Mouse (Mus musculus) liver, embryonic 15.5 days (tissue): ENCODE data around the gene Tmem273. TPM values are rescaled to one million over a fixed set of nuclear protein-coding genes. Genes with fewer than 3 reads are reported as not detected.

Experiments
- ATAC-seq: fragments of 200-750 bp; cut with Nextera tagmentation; 2 replicates; pipeline ENCODE4 v1.8.0; 2017; ENCODE audit warnings: moderate number of reproducible peaks, mild to moderate bottlenecking, moderate library complexity; ENCODE audit not compliant: insufficient read depth
- H3K27ac ChIP-seq: fragments of 300-500 bp; sonication (generic); replicated peaks from 2 replicates; pipeline ENCODE4 v1.5.1; 2015; ENCODE audit warnings: mild to moderate bottlenecking, inconsistent platforms
- H3K27me3 ChIP-seq: fragments of 300-500 bp; sonication (generic); 2 replicates; pipeline ENCODE4 v1.6.1; 2015; ENCODE audit warnings: mild to moderate bottlenecking, inconsistent platforms
- H3K36me3 ChIP-seq: fragments of 300-500 bp; sonication (generic); replicated peaks from 2 replicates; pipeline ENCODE4 v1.6.1; 2015; ENCODE audit warnings: moderate library complexity, mild to moderate bottlenecking, inconsistent platforms
- H3K4me1 ChIP-seq: fragments of 300-500 bp; sonication (generic); replicated peaks from 2 replicates; pipeline ENCODE4 v1.6.1; 2015; ENCODE audit warnings: inconsistent platforms
- H3K4me2 ChIP-seq: fragments of 300-500 bp; sonication (generic); 2 replicates; pipeline ENCODE4 v1.6.1; 2015; ENCODE audit warnings: moderate library complexity, mild to moderate bottlenecking, inconsistent platforms
- H3K4me3 ChIP-seq: fragments of 300-500 bp; sonication (generic); replicated peaks from 2 replicates; pipeline ENCODE4 v1.5.1; 2015; ENCODE audit warnings: mild to moderate bottlenecking, inconsistent platforms
- H3K9ac ChIP-seq: fragments of 300-500 bp; sonication (generic); 2 replicates; pipeline ENCODE4 v1.6.1; 2015; ENCODE audit warnings: moderate library complexity, mild to moderate bottlenecking, inconsistent platforms
- H3K9me3 ChIP-seq: fragments of 300-500 bp; sonication (generic); replicated peaks from 2 replicates; pipeline ENCODE4 v1.6.1; 2016; ENCODE audit warnings: inconsistent platforms
- WGBS: fragments of 180-500 bp; shearing (Covaris S2); methylation state at CpG from one replicate; pipeline ENCODE4 v1.1.7; 2015; ENCODE audit warnings: mixed read lengths; ENCODE audit not compliant: insufficient replicate concordance; 5-methylcytosine and 5-hydroxymethylcytosine counted together
- polyA plus RNA-seq: library from polyadenylated mRNA; unstranded; fragments of >200 nt; fragmentation: Nextera tagmentation; extraction: Ambion mirVana; gene quantifications from 2 replicates; pipeline ENCODE4 v1.2.1, GENCODE M21; 2015

Gene Tmem273
- 1.3 and 1.6 TPM in 2 replicates for polyA plus RNA-seq

DNA sequence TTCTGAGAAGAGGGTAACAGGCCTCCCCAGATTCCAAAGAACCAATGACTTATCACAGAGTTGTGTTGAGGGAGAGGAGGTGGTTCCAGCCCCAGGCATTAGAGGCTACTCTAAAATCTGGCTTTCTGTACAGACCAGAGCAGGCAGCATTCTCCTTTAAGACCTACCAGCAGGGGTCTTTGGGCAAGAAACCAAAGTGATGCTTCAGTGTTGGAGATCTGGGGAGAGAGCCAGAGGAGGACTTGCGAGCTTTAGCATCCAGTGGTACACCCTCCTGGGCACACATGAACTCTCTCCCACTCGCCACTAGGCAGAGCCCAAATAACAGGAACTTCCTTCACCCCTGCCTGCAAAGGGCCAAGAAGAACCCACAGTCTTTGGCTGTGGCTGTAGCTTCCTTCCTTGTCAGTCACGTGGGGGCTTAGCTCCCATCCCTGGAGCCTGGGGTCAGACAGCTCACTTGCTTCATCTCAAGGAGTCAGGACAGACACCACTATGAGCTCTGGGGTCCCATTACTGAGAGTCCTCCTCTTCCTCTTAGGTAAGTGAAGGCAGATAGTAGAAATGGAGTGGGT is at the start of gene Tmem273:
TSS of gene Tmem273 (plus strand) at position 408 of the 575 bp plus-strand sequence.
- no peak within 1 kb of the TSS for H3K4me2 ChIP-seq
- no peaks in the 10 kb centered on the region for H3K9me3 ChIP-seq
- H3K27me3 ChIP-seq, result no peaks in the 10 kb centered on the region
- H3K27ac ChIP-seq, result no peak within 1 kb of the TSS
- no peak within 1 kb of the TSS for H3K9ac ChIP-seq
- 0 out of 2 replicates have a peak, but pooled peaks cover 2% of the 10 kb centered on the region for H3K4me1 ChIP-seq
- 0 out of 2 replicates have a peak, but pooled peaks have one; percentile 34 for ATAC-seq
- WGBS, result 9% methylated on average over 3 of the region's 3 CpGs
- H3K36me3 ChIP-seq, result no peaks in the 10 kb centered on the region
- H3K4me3 ChIP-seq, result no peak within 1 kb of the TSS

DNA sequence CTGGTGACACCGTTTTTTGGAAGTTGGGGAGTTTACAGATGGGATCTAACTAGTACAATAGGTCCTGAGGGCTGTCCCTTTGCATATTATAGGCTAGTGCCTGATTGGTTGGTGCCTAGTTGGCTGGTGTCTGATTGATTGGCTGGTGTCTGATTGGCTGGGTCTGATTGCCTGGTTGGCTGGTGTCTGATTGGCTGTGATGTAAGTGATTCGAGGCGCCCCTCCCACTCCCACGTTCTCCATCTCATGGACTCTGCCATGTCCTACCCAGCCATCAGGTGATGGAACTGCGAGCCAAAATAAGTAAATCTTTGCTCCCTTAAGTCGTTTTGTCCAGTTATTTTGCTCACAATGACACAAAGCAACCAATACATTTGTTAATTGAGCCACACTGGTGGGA is 49.2 kb upstream of the Tmem273 start:
- Histone ChIP-seq H3K9ac (no peak overlapping the region), H3K27me3 (no peaks in the 10 kb centered on the region), H3K27ac (no peak overlapping the region), H3K4me1 (no peaks in the 10 kb centered on the region), H3K36me3 (no peaks in the 10 kb centered on the region), H3K4me2 (no peak overlapping the region), H3K4me3 (no peak overlapping the region), H3K9me3 (no peaks in the 10 kb centered on the region)
- WGBS, result 58% methylated on average over 6 of the region's 6 CpGs
- ATAC-seq, result no peak

DNA sequence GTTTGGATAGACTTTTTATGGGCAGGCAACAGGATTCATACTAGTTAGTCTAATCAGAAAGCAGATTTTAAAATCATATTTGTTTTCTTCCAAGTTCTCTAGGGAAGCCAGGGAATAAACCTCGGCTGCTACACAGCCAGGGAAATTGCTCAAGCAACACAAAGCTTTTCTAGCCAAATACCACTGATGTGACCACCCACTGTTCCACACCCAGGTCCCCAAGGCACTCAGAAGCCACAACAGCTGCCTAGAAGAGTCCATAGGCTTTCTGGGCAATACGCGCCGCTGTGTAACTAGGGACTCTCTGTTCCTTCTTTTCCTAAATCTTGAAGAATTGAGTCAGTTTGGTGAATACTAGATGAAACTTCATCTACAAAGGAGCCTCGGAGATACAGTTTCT is 47.2 kb upstream of the Tmem273 start:
- 70% methylated on average over 5 of the region's 5 CpGs for WGBS
- no peak overlapping the region for H3K4me2 ChIP-seq

DNA sequence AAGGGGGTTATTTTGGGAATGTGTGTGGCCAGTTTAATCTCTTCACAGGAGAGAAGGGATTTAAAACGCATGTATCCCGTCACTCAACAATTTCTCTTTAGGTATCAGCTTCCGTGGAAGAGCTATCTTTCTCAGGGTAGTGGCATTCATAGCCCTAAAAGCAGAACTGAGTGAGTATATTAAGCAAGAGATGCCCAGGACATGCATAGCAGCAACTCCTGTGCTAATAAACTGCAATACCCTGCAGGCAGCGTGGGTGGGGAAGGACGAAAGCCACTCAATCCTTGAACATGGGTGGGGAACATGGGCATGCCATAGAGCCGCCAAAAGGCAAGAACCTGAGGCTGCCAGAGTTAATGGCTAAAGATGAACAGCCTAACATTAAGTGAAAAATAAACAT is 37.2 kb upstream of the Tmem273 start:
- Histone ChIP-seq H3K9me3 (no peaks in the 10 kb centered on the region), H3K27me3 (no peaks in the 10 kb centered on the region), H3K4me2 (no peak overlapping the region), H3K4me3 (no peak overlapping the region), H3K36me3 (no peaks in the 10 kb centered on the region), H3K4me1 (no peaks in the 10 kb centered on the region), H3K9ac (no peak overlapping the region), H3K27ac (no peak overlapping the region)
- WGBS, result 61% methylated on average over 6 of the region's 6 CpGs
- no peak for ATAC-seq

More for the DNA sequence above, 47.2 kb upstream of the Tmem273 start:
- Histone ChIP-seq H3K4me1 (no peaks in the 10 kb centered on the region), H3K9me3 (no peaks in the 10 kb centered on the region), H3K27me3 (no peaks in the 10 kb centered on the region), H3K27ac (no peak overlapping the region), H3K4me3 (no peak overlapping the region), H3K36me3 (no peaks in the 10 kb centered on the region), H3K9ac (no peak overlapping the region)
- ATAC-seq, result no peak

DNA sequence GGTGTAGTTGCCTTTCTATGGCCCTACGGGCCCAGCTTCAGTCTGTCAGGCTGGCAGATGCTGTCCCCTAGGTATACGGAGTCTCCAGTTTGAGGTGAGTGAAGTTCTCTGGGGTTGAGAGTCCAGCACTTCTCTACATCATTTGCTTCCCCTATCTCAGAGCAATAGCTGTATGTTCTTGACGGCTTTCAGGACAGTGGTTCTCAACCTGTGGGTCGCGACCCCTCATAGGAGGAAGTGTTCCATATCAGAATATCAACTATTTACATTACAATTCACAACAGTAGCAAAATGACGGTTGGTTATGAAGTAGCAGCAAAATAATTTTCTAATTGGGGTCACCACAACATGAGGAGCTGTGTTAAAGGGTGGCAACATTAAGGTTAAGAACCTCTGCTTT is 35.0 kb upstream of the Tmem273 start:
- no peak overlapping the region for H3K4me2 ChIP-seq
- ATAC-seq, result no peak
- H3K27me3 ChIP-seq, result no peaks in the 10 kb centered on the region
- H3K4me1 ChIP-seq, result no peaks in the 10 kb centered on the region
- no peaks in the 10 kb centered on the region for H3K9me3 ChIP-seq
- H3K9ac ChIP-seq, result no peak overlapping the region
- 64% methylated on average over 6 of the region's 6 CpGs for WGBS
- no peaks in the 10 kb centered on the region for H3K36me3 ChIP-seq
- no peak overlapping the region for H3K4me3 ChIP-seq
- H3K27ac ChIP-seq, result no peak overlapping the region

DNA sequence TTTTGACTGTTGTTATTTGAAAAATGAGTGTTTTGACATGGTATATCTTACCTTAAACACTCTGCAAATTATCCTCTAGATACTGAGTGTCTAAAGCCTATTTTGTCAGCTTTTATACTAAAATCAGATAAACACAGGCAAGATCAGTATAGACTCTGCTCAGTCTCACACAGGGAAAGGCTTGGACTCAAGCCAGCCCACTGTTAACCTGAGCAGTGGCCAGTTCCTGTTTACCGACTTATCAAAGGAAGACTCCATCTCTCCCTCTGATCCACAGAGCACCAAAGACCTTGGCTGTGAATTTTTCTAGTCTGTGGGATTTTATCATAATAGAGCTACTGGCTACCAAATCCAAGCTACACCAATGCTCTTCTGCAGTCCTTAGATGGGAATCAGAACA is 31.5 kb upstream of the Tmem273 start:
- H3K4me3 ChIP-seq, result no peak overlapping the region
- H3K9ac ChIP-seq, result no peak overlapping the region
- H3K4me2 ChIP-seq, result no peak overlapping the region
- H3K36me3 ChIP-seq, result no peaks in the 10 kb centered on the region
- H3K4me1 ChIP-seq, result no peaks in the 10 kb centered on the region
- ATAC-seq, result no peak
- no peak overlapping the region for H3K27ac ChIP-seq
- 20% methylated on average over 1 of the region's 1 CpGs for whole genome bisulfite sequencing
- H3K27me3 ChIP-seq, result no peaks in the 10 kb centered on the region
- H3K9me3 ChIP-seq, result no peaks in the 10 kb centered on the region

DNA sequence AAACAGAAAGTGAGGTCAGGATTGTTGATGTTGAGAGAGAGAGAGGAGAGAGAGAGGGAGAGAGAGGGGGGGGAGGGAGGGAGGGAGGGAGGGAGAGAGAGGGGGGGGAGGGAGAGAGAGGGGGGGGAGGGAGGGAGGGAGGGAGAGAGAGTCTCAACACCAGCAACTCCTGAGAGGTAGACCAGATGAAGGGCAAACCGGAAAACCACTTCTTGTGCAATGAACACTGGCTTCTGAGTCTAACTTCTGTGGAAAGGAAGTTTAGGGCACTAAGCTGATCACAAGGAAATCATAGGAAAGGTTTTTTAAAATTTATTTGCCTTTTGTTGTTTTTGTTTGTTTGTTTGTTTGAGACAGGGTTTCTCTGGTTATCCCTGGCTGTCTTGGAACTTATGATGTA is 23.6 kb upstream of the Tmem273 start:
- Histone ChIP-seq H3K36me3 (no peaks in the 10 kb centered on the region), H3K9ac (no peak overlapping the region), H3K4me1 (no peaks in the 10 kb centered on the region), H3K9me3 (no peaks in the 10 kb centered on the region), H3K4me3 (no peak overlapping the region), H3K4me2 (no peak overlapping the region), H3K27me3 (no peaks in the 10 kb centered on the region), H3K27ac (no peak overlapping the region)
- WGBS, result 38% methylated on average over 1 of the region's 1 CpGs
- ATAC-seq, result no peak

DNA sequence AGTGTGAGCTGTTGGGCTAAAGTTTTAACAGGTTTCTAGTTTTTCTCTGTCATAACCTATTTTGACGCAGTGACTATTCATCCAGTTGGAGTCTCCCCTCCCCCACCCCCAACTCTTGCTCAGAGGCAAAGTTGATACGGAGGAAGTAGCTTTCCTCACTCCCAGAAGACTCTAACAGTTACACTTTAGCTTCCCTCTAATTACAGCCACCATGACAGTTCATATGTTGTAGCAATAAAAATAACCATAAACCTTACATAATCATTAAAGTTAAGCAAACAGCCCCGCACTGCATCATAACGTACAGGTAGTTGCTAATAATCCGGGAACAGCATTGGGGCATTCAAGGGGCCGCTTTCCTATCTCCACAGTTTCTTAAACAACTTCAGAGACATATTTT is 15.2 kb upstream of the Tmem273 start:
- H3K4me3 ChIP-seq, result no peak overlapping the region
- no peak overlapping the region for H3K27ac ChIP-seq
- no peak overlapping the region for H3K9ac ChIP-seq
- H3K4me1 ChIP-seq, result no peaks in the 10 kb centered on the region
- no peak for ATAC-seq
- H3K4me2 ChIP-seq, result no peak overlapping the region
- H3K27me3 ChIP-seq, result no peaks in the 10 kb centered on the region
- no peaks in the 10 kb centered on the region for H3K9me3 ChIP-seq
- 56% methylated on average over 6 of the region's 6 CpGs for WGBS
- H3K36me3 ChIP-seq, result no peaks in the 10 kb centered on the region

DNA sequence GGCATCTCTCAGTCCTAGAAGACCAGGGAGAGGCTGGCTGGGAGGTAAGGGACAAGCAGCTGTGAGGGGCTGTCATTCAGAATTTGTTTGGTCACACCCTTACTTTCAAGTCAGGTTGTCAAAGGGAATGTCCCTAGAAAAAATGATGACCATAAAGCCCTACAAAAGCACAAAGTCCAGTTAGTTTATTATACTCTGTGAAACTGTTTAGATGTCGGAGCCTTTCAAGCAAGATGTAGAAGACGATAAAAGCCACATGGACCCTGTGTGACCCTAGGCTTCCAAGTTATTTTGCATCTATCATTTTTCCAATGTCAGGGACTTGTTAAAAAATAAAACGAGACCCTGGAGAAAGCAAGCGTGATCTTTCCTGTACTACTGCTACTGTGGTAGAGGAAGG is 13.7 kb upstream of the Tmem273 start:
- Histone ChIP-seq H3K9me3 (no peaks in the 10 kb centered on the region), H3K27me3 (no peaks in the 10 kb centered on the region), H3K4me3 (no peak overlapping the region), H3K36me3 (no peaks in the 10 kb centered on the region), H3K4me2 (no peak overlapping the region), H3K4me1 (no peaks in the 10 kb centered on the region), H3K9ac (no peak overlapping the region), H3K27ac (no peak overlapping the region)
- WGBS, result 62% methylated on average over 4 of the region's 4 CpGs
- no peak for ATAC-seq

DNA sequence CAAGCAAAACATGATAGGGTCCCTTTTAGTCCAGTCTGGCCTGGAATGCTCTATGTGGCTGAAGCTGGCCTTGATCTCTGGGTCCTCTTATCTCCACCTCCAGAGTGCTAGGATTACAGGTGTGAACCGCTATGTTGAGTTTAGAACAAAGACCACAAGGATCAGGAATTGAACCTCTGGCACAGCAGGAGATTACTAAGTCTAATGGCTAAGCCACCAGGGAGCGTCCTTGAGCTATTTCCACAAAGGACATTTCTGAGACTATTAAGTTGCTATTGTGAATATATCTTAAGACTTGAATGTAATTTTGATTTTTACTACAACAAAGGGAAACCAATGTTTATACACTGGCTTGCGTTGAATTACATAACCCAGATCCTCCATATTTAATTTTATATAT is 13.0 kb upstream of the Tmem273 start:
- 41% methylated on average over 3 of the region's 3 CpGs for WGBS
- ATAC-seq, result no peak
- Histone ChIP-seq H3K9me3 (no peaks in the 10 kb centered on the region), H3K4me1 (no peaks in the 10 kb centered on the region), H3K27ac (no peak overlapping the region), H3K9ac (no peak overlapping the region), H3K27me3 (no peaks in the 10 kb centered on the region), H3K36me3 (no peaks in the 10 kb centered on the region), H3K4me3 (no peak overlapping the region), H3K4me2 (no peak overlapping the region)

DNA sequence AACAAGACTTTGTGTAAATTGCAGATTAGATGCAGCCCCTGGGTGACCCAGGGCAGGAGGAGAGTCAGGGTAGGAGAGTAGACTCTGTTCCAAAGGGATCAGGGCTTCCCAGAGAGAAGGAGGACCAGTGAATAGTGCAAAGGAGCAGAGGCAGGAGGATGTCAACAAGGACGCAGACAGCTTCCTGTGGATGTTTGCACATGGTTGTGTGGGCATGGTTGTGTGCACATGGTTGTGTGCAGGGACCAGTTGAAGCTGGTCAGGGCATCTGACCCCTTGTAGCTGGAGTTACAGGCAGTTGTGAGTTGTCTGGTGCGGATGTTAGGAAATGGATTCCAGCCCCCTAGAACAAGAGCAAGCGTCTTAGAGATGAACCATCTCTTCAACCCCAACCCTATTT is 12.3 kb upstream of the Tmem273 start:
- Histone ChIP-seq H3K4me2 (no peak overlapping the region), H3K4me3 (no peak overlapping the region), H3K27ac (no peak overlapping the region), H3K4me1 (no peaks in the 10 kb centered on the region), H3K36me3 (no peaks in the 10 kb centered on the region), H3K9ac (no peak overlapping the region), H3K9me3 (no peaks in the 10 kb centered on the region), H3K27me3 (no peaks in the 10 kb centered on the region)
- WGBS, result 59% methylated on average over 3 of the region's 3 CpGs
- no peak for ATAC-seq

DNA sequence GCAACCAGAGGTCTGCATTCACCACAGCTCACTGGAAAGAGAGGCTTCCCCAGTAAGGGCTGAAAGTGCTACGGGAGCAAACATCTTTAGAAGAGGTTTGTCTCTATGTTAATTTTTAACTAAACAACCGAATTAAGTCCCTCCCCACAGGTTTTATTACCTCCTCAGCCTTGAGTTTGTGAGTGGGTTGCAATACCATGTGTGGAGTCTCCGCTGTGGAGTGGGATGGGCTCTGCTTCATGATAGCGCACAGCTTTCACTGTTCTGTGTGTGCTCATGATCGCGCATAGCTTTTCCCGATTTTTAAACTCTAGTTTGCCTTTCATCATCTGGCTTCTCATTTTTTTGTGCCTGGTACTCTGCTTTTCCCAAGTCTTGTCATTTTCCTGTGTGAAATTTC is 9.7 kb upstream of the Tmem273 start:
- H3K9me3 ChIP-seq, result no peaks in the 10 kb centered on the region
- no peak overlapping the region for H3K4me3 ChIP-seq
- 66% methylated on average over 7 of the region's 7 CpGs for WGBS
- no peaks in the 10 kb centered on the region for H3K27me3 ChIP-seq
- H3K27ac ChIP-seq, result no peak overlapping the region
- H3K4me1 ChIP-seq, result no peaks in the 10 kb centered on the region
- H3K36me3 ChIP-seq, result no peaks in the 10 kb centered on the region
- H3K9ac ChIP-seq, result no peak overlapping the region
- no peak for ATAC-seq
- H3K4me2 ChIP-seq, result no peak overlapping the region
